Mouse (Mus musculus): ENCODE measurements around the gene Fam20a. TPM values are rescaled to one million over a fixed set of nuclear protein-coding genes. Genes with fewer than 3 reads are reported as not detected.

The Fam20a gene
- 5.4 TPM for polyA plus RNA-seq (2012; fragmentation: generic; extraction: Trizol)
- long read RNA-seq, experiment 1, transcript Fam20a-201 (11 exons, 2,541 nt): major isoform, 26 of 55 reads
- long read RNA-seq, experiment 1, partial matches to known transcripts: 5 of 55 reads
- long read RNA-seq, experiment 1, other reads (novel, unspliced or antisense): 24 of 55 reads
- long read RNA-seq, experiment 2, transcript Fam20a-201 (11 exons, 2,541 nt): major isoform, 68 of 80 reads
- long read RNA-seq, experiment 2, partial matches to known transcripts: 0 of 80 reads
- long read RNA-seq, experiment 2, other reads (novel, unspliced or antisense): 12 of 80 reads

- Histone ChIP-seq H3K79me2 (ENCODE audit: control insufficient read depth, insufficient read depth) (no peaks in the 10 kb centered on the region), H3K79me3 (ENCODE audit: low read depth) (no peaks in the 10 kb centered on the region), H3K36me3 (ENCODE audit: control insufficient read depth, insufficient read depth) (no peaks in the 10 kb centered on the region), H3K27me3 (ENCODE audit: control insufficient read depth, insufficient read depth, insufficient read length) (no peaks in the 10 kb centered on the region), H3K4me3 (ENCODE audit: insufficient read depth, poor library complexity, severe bottlenecking) (peak within 1 kb of the TSS; percentile 35), H3ac (ENCODE audit: control insufficient read depth, insufficient read length, low read depth) (peak within 1 kb of the TSS; percentile 66)
- no peak for TF ChIP-seq MYOG (IDR thresholded peaks at IDR 0.05; ENCODE audit: control insufficient read depth, extremely low read depth, insufficient read length)
- TF ChIP-seq MYOD1 (IDR thresholded peaks at IDR 0.05; ENCODE audit: control insufficient read depth, insufficient read length, low read depth): peak; percentile 47
These were observed at the start of gene Fam20a for GRCm38 (mm10) chr11:109721781-109722446. Gene Fam20a, minus strand, starts transcription at chr11:109722279.

- H3ac ChIP-seq (ENCODE audit: control insufficient read depth, insufficient read length, low read depth): no peak overlapping the region
- no peaks in the 10 kb centered on the region for H3K27me3 ChIP-seq (ENCODE audit: control insufficient read depth, insufficient read depth, insufficient read length)
- H3K79me2 ChIP-seq (ENCODE audit: control insufficient read depth, insufficient read depth): no peaks in the 10 kb centered on the region
- no peak for TF ChIP-seq CTCF (IDR thresholded peaks at IDR 0.05; ENCODE audit: control insufficient read depth, insufficient read depth, insufficient read length)
- TF ChIP-seq CEBPB (IDR thresholded peaks at IDR 0.05; ENCODE audit: low read depth): no peak
- TF ChIP-seq USF1 (IDR thresholded peaks at IDR 0.05; ENCODE audit: low read depth): no peak
- no peak for TF ChIP-seq MYOG (IDR thresholded peaks at IDR 0.05; ENCODE audit: control insufficient read depth, extremely low read depth, insufficient read length)
- no peak for TF ChIP-seq MAX (IDR thresholded peaks at IDR 0.05)
- H3K4me3 ChIP-seq (ENCODE audit: insufficient read depth, poor library complexity, severe bottlenecking): no peak overlapping the region
- no peaks in the 10 kb centered on the region for H3K79me3 ChIP-seq (ENCODE audit: low read depth)
- H3K36me3 ChIP-seq (ENCODE audit: control insufficient read depth, insufficient read depth): no peaks in the 10 kb centered on the region
These were observed 49.3 kb upstream of the Fam20a start for GRCm38 (mm10) chr11:109771381-109771780.

- no peak overlapping the region for H3ac ChIP-seq (ENCODE audit: control insufficient read depth, insufficient read length, low read depth)
- no peaks in the 10 kb centered on the region for H3K79me3 ChIP-seq (ENCODE audit: low read depth)
- no peak for TF ChIP-seq MAX (IDR thresholded peaks at IDR 0.05)
- no peak for TF ChIP-seq FOSL1 (IDR thresholded peaks at IDR 0.05; ENCODE audit: insufficient read depth, low read length, poor library complexity, severe bottlenecking)
- no peak for TF ChIP-seq CEBPB (IDR thresholded peaks at IDR 0.05; ENCODE audit: low read depth)
- TF ChIP-seq USF1 (IDR thresholded peaks at IDR 0.05; ENCODE audit: low read depth): no peak
- TF ChIP-seq MYOD1 (IDR thresholded peaks at IDR 0.05; ENCODE audit: control insufficient read depth, insufficient read length, low read depth): no peak
- TF ChIP-seq MYOG (IDR thresholded peaks at IDR 0.05; ENCODE audit: control insufficient read depth, extremely low read depth, insufficient read length): no peak
- TF ChIP-seq CTCF (IDR thresholded peaks at IDR 0.05; ENCODE audit: control insufficient read depth, insufficient read depth, insufficient read length): no peak
- no peaks in the 10 kb centered on the region for H3K27me3 ChIP-seq (ENCODE audit: control insufficient read depth, insufficient read depth, insufficient read length)
- no peaks in the 10 kb centered on the region for H3K36me3 ChIP-seq (ENCODE audit: control insufficient read depth, insufficient read depth)
- no peaks in the 10 kb centered on the region for H3K79me2 ChIP-seq (ENCODE audit: control insufficient read depth, insufficient read depth)
- H3K4me3 ChIP-seq (ENCODE audit: insufficient read depth, poor library complexity, severe bottlenecking): no peak overlapping the region
These were observed 48.1 kb upstream of the Fam20a start for GRCm38 (mm10) chr11:109770185-109770584.

GRCm38 (mm10) chr11:109769091-109769490, 47.0 kb upstream of the Fam20a start:
- no peak overlapping the region for H3K4me3 ChIP-seq (ENCODE audit: insufficient read depth, poor library complexity, severe bottlenecking)
- H3ac ChIP-seq (ENCODE audit: control insufficient read depth, insufficient read length, low read depth): no peak overlapping the region
- no peak for TF ChIP-seq CEBPB (IDR thresholded peaks at IDR 0.05; ENCODE audit: low read depth)
- TF ChIP-seq CTCF (IDR thresholded peaks at IDR 0.05; ENCODE audit: control insufficient read depth, insufficient read depth, insufficient read length): peak; percentile 5
- TF ChIP-seq MAX (IDR thresholded peaks at IDR 0.05): no peak
- TF ChIP-seq MYOD1 (IDR thresholded peaks at IDR 0.05; ENCODE audit: control insufficient read depth, insufficient read length, low read depth): no peak
- H3K79me2 ChIP-seq (ENCODE audit: control insufficient read depth, insufficient read depth): no peaks in the 10 kb centered on the region
- no peaks in the 10 kb centered on the region for H3K27me3 ChIP-seq (ENCODE audit: control insufficient read depth, insufficient read depth, insufficient read length)
- no peaks in the 10 kb centered on the region for H3K79me3 ChIP-seq (ENCODE audit: low read depth)
- H3K36me3 ChIP-seq (ENCODE audit: control insufficient read depth, insufficient read depth): no peaks in the 10 kb centered on the region

GRCm38 (mm10) chr11:109760063-109760462, 38.0 kb upstream of the Fam20a start:
- H3K4me3 ChIP-seq (ENCODE audit: insufficient read depth, poor library complexity, severe bottlenecking): no peak overlapping the region
- H3K79me3 ChIP-seq (ENCODE audit: low read depth): no peaks in the 10 kb centered on the region
- no peaks in the 10 kb centered on the region for H3K27me3 ChIP-seq (ENCODE audit: control insufficient read depth, insufficient read depth, insufficient read length)
- no peaks in the 10 kb centered on the region for H3K79me2 ChIP-seq (ENCODE audit: control insufficient read depth, insufficient read depth)
- TF ChIP-seq MYOD1 (IDR thresholded peaks at IDR 0.05; ENCODE audit: control insufficient read depth, insufficient read length, low read depth) (no peak), USF1 (IDR thresholded peaks at IDR 0.05; ENCODE audit: low read depth) (no peak), CEBPB (IDR thresholded peaks at IDR 0.05; ENCODE audit: low read depth) (no peak), MAX (IDR thresholded peaks at IDR 0.05) (no peak), CTCF (IDR thresholded peaks at IDR 0.05; ENCODE audit: control insufficient read depth, insufficient read depth, insufficient read length) (no peak), MYOG (IDR thresholded peaks at IDR 0.05; ENCODE audit: control insufficient read depth, extremely low read depth, insufficient read length) (no peak), FOSL1 (IDR thresholded peaks at IDR 0.05; ENCODE audit: insufficient read depth, low read length, poor library complexity, severe bottlenecking) (no peak)
- H3ac ChIP-seq (ENCODE audit: control insufficient read depth, insufficient read length, low read depth): no peak overlapping the region
- no peaks in the 10 kb centered on the region for H3K36me3 ChIP-seq (ENCODE audit: control insufficient read depth, insufficient read depth)

Data from C2C12 (cell line).